Mouse (Mus musculus) limb, embryonic 14.5 days (tissue): ENCODE data around the gene Tmem100. TPM values are rescaled to one million over a fixed set of nuclear protein-coding genes. Genes with fewer than 3 reads are reported as not detected.

Source experiments
- ATAC-seq: fragments of 200-750 bp; cut with Nextera tagmentation; 2 replicates; pipeline ENCODE4 v1.8.0; 2017; ENCODE audit warnings: low read depth, moderate number of reproducible peaks, moderate TSS enrichment; ENCODE audit not compliant: low FRiP score
- DNase-seq: peaks from one replicate; pipeline ENCODE4 v3.0.0-alpha.2; 2015; ENCODE audit warnings: low spot score
- H3K27ac ChIP-seq: fragments of 300-500 bp; sonication (generic); replicated peaks from 2 replicates; pipeline ENCODE4 v1.5.1; 2014; ENCODE audit warnings: low read depth, mild to moderate bottlenecking, low read length, moderate library complexity, mixed read lengths
- H3K27me3 ChIP-seq: fragments of 300-500 bp; sonication (generic); 2 replicates; pipeline ENCODE4 v1.6.1; 2014; ENCODE audit warnings: low read length, mixed read lengths; ENCODE audit not compliant: control insufficient read depth, insufficient read depth
- H3K36me3 ChIP-seq: fragments of 300-500 bp; sonication (generic); 2 replicates; pipeline ENCODE4 v1.6.1; 2014; ENCODE audit warnings: mild to moderate bottlenecking, low read length, moderate library complexity, mixed read lengths; ENCODE audit not compliant: control insufficient read depth, insufficient read depth
- H3K4me1 ChIP-seq: fragments of 300-500 bp; sonication (generic); 2 replicates; pipeline ENCODE4 v1.6.1; 2014; ENCODE audit warnings: antibody characterized with exemption, low read length, mixed read lengths; ENCODE audit not compliant: control insufficient read depth, insufficient read depth
- H3K4me2 ChIP-seq: fragments of 300-500 bp; sonication (generic); replicated peaks from 2 replicates; pipeline ENCODE4 v1.6.1; 2014; ENCODE audit warnings: low read depth, mild to moderate bottlenecking, low read length, moderate library complexity; ENCODE audit not compliant: severe bottlenecking
- H3K4me3 ChIP-seq: fragments of 300-500 bp; sonication (generic); replicated peaks from 2 replicates; pipeline ENCODE4 v1.5.1; 2014; ENCODE audit warnings: low read length
- H3K9ac ChIP-seq: fragments of 300-500 bp; sonication (generic); 2 replicates; pipeline ENCODE4 v1.6.1; 2014; ENCODE audit warnings: mild to moderate bottlenecking, low read depth, low read length, moderate library complexity; ENCODE audit not compliant: severe bottlenecking
- H3K9me3 ChIP-seq: fragments of 300-500 bp; sonication (generic); 2 replicates; pipeline ENCODE4 v1.6.1; 2016; ENCODE audit warnings: low read length; ENCODE audit not compliant: control insufficient read depth
- POLR2A ChIP-seq: fragments of 200-500 bp; IDR thresholded peaks from 2 replicates; pipeline ENCODE4 v1.8.0; 2012; ENCODE audit warnings: inconsistent platforms, mild to moderate bottlenecking, moderate library complexity, borderline replicate concordance; ENCODE audit not compliant: insufficient read depth, insufficient read length; ENCODE audit errors: extremely low read depth
- WGBS: fragments of 180-500 bp; shearing (Covaris S2); extraction: QIAGEN DNeasy Blood & Tissue Kit; methylation state at CpG from one replicate; pipeline ENCODE4 v1.1.7; 2014; 5-methylcytosine and 5-hydroxymethylcytosine counted together
- polyA plus RNA-seq, 2 experiments: library from polyadenylated mRNA; depleted of rRNA in 1 of 2; stranded (reverse) in 1 of 2; unstranded in 1 of 2; fragments of >200 nt; fragmentation: Nextera tagmentation in 1 of 2; extraction: Ambion mirVana in 1 of 2; gene quantifications; 2 replicates each; pipeline versions ENCODE4 v1.2.1 to v1.2.3; 2012 to 2014

Tmem100 gene
- polyA plus RNA-seq, 2 experiments, result 16.4 to 23.9 TPM

DNA sequence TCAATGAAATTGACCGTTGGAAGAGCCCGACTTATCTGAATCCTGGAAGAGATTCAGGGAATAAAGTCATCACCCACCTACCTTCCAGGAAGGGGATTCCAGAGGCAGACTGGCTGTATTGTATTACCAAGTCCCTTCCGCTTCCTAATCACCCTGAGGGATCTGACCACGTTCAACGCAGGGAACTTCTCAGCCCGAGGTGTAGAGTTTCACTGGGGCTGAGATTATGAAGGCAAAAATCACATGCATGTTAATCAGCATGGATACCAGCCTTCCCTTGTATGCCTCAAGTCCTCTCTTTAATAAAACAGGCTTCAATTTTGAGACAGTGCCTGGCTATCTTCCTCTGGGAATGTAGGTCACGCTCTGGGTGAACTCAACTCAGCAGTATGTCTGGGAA lies 14.9 kb upstream of the Tmem100 start:
- DNase-seq, result no peak
- ATAC-seq, result no peak
- Histone ChIP-seq H3K4me3 (no peak overlapping the region), H3K9ac (no peak overlapping the region), H3K27me3 (no peaks in the 10 kb centered on the region), H3K4me1 (peaks cover 3% of the 10 kb centered on the region; the same call in 1 of the 2 replicates), H3K4me2 (no peak overlapping the region), H3K36me3 (no peaks in the 10 kb centered on the region), H3K27ac (no peak overlapping the region), H3K9me3 (no peaks in the 10 kb centered on the region)
- no peak for TF ChIP-seq POLR2A
- WGBS, result 28% methylated on average over 7 of the region's 7 CpGs

DNA sequence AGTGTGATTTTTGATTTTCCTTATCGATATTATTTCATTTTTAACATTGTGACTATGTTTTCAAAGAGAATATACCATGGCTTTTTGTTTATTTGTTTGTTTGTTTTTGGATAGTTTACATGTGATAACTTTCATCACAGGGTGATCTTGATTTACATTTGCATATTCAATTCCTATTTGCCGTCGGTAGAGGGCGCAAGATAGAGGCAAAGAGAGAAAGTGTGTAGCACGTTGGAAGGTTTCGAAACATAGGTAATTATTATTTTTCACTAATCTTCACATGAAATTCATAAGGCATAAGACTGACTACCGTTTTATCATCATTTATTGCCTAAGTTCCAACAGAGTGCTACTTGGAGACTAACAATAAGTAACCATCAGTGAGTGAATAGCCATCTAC lies 11.0 kb upstream of the Tmem100 start:
- Histone ChIP-seq H3K4me1 (peaks cover 3% of the 10 kb centered on the region; the same call in 1 of the 2 replicates), H3K36me3 (no peaks in the 10 kb centered on the region), H3K27ac (no peak overlapping the region), H3K9me3 (no peaks in the 10 kb centered on the region), H3K4me3 (no peak overlapping the region), H3K9ac (no peak overlapping the region), H3K27me3 (no peaks in the 10 kb centered on the region), H3K4me2 (no peak overlapping the region)
- ATAC-seq, result no peak
- 18% methylated on average over 7 of the region's 7 CpGs for WGBS
- no peak for DNase-seq
- no peak for TF ChIP-seq POLR2A

DNA sequence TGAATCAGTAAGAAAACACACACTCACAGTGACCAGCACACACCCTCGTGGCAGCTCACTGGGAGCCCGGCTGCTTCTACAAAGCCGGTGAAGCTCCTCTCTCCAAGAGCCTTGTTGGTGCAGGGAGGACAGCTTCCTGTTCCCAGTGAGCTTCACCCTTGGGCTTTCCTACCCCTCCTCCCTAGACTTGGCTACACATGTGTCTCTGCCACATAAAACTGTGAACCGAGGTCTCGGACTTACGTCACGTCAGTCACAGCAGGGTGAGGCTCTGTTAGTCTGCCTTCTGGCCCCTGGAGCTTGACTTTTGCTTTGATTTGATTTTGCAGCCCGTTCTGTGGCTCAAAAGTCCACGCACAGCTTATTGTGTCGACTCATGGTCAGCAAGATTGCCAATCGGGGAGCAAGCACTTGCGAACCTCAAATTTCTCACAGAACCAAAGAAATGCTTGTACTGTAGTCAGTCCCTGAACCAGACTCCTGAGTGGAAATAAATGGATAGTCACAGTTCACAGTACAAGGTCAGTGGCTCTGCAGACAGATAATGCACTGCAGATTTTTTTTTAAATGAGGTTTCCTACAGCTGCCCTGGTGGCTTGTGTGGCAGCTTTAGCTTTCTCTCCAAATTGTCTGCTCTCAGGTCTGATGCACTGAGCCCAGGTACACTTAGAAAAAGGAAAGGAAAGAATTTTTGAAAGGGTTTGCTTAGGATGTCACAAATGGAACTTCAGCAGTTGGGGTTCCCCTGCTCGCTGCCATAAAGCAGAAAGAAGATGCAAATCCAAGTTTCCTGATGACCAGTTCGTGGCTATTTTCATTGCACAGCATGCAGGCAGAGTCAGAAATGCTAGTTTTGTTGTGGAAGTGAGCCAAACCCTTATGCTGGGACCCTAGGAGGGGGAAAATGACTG lies 4.0 kb upstream of the Tmem100 start:
- H3K9me3 ChIP-seq, result no peaks in the 10 kb centered on the region
- no peaks in the 10 kb centered on the region for H3K27me3 ChIP-seq
- DNase-seq, result no peak
- no peaks in the 10 kb centered on the region for H3K36me3 ChIP-seq
- 34% methylated on average over 14 of the region's 14 CpGs for WGBS
- H3K27ac ChIP-seq, result no peak overlapping the region
- H3K4me1 ChIP-seq, result peaks cover 32% of the 10 kb centered on the region
- no peak for TF ChIP-seq POLR2A
- H3K9ac ChIP-seq, result no peak overlapping the region
- H3K4me3 ChIP-seq, result no peak overlapping the region
- H3K4me2 ChIP-seq, result no peak overlapping the region
- ATAC-seq, result no peak

DNA sequence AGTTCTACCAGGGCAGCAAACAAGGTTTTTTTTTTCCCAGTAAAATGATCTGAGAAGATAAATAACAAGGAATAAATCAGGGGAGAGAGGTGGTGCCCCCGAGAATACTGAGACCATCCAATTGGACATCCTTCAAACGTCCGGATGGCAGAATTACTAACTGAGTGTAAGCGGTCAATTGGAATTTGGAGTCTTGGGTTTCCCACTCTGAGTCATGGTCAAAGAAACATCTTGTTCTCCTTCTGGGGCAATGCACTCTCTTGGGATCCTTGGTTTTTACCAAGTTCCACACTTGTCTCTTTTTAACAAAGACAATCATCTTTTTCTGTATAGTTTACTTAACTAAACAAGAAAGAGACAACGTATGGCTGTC lies 3.4 kb upstream of the Tmem100 start:
- Histone ChIP-seq H3K4me3 (no peak overlapping the region), H3K27me3 (no peaks in the 10 kb centered on the region), H3K9me3 (no peaks in the 10 kb centered on the region), H3K4me2 (no peak overlapping the region), H3K36me3 (no peaks in the 10 kb centered on the region), H3K27ac (no peak overlapping the region), H3K9ac (no peak overlapping the region), H3K4me1 (peaks cover 35% of the 10 kb centered on the region)
- 48% methylated on average over 5 of the region's 5 CpGs for WGBS
- ATAC-seq, result no peak
- TF ChIP-seq POLR2A, result no peak
- DNase-seq, result no peak

DNA sequence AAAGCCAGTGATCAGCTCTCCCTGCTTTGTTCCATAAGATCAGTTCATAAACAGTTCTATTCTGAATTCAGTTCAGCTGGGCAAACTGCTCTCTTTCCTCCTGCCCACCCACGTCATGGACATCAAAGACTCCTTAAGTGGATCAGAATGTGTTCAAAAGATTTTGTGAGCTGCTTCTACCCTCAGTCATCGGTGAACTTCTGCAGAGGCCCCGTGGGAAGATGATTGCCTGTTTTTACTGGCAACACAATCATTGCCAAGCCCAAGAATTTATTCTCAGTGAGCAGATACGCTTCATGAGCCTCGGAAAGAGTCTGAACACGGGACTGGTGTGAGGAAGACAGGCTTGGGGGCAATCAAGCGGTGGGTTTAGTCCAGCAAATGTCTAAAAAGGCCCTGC lies 2.9 kb upstream of the Tmem100 start:
- Histone ChIP-seq H3K4me1 (peaks cover 35% of the 10 kb centered on the region), H3K9ac (no peak overlapping the region), H3K27me3 (no peaks in the 10 kb centered on the region), H3K9me3 (no peaks in the 10 kb centered on the region), H3K36me3 (no peaks in the 10 kb centered on the region), H3K4me2 (no peak overlapping the region), H3K4me3 (no peak overlapping the region), H3K27ac (no peak overlapping the region)
- no peak for TF ChIP-seq POLR2A
- ATAC-seq, result no peak
- no peak for DNase-seq
- WGBS, result 23% methylated on average over 7 of the region's 7 CpGs

DNA sequence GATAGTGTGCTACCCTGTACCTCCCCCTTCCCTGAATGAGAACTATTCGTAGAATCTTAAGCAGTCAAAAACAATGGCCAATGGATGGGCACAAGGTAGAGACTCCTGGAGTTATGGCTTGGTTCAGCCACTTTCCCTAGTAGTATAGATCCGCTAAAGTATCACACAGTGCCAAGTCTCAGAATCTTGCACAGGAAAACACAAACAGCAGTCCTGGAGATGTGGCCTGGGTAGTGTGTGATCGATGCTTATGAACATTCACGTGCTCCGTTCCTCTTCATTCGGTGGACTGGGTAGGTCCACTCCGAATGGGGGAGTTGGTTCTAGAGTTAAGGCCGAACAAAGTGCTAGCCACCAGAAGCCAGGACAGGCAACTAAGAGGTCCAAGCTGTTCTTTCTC lies 1.4 kb upstream of the Tmem100 start:
- no peak overlapping the region for H3K4me3 ChIP-seq
- H3K36me3 ChIP-seq, result no peaks in the 10 kb centered on the region
- H3K4me1 ChIP-seq, result peaks cover 43% of the 10 kb centered on the region
- TF ChIP-seq POLR2A, result no peak
- no peak overlapping the region for H3K4me2 ChIP-seq
- no peak for ATAC-seq
- WGBS, result 88% methylated on average over 8 of the region's 8 CpGs
- no peak overlapping the region for H3K9ac ChIP-seq
- DNase-seq, result no peak
- H3K27ac ChIP-seq, result no peak overlapping the region
- H3K27me3 ChIP-seq, result no peaks in the 10 kb centered on the region
- H3K9me3 ChIP-seq, result no peaks in the 10 kb centered on the region
